8 mouse cellular contexts compared by ENCODE assay signal in the genomic region with DNA sequence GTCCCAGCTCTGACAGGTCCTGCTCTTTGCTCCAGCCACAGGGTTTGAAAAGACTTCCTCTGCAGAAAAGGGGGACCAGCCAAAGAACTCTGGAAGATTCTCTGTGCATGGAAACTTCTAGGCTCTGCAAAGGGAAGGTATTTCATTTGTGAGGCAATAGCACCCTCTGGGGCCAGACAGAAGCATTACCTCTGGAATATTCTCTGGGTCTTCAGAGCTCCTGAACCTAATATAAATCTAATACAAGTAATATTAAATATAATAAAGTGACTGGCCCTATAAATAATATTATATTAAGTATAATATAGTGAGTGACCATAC.
DNase-seq lines count a peak whose midpoint lies in the region; ATAC-seq lines count a peak whose summit lies in the region.

No protein-coding gene starts in this region.

- H3K9ac ChIP-seq in forebrain, embryonic 14.5 days (ENCODE audit: low read length) = no peak overlapping the region
- H3K9ac ChIP-seq in hindbrain, embryonic 13.5 days = no peak overlapping the region

- H3K4me3 ChIP-seq in forebrain, embryonic 14.5 days (ENCODE audit: low read depth, low read length) = no peak overlapping the region
- H3K4me3 ChIP-seq in hindbrain, embryonic 13.5 days = no peak overlapping the region

- no peak for ATAC-seq in cerebellum, adult (ENCODE audit: insufficient number of reproducible peaks, low FRiP score, low TSS enrichment)
- peak; percentile 74 for ATAC-seq in forebrain, embryonic 14.5 days
- ATAC-seq in hindbrain, embryonic 13.5 days (ENCODE audit: low FRiP score) = 0 out of 2 replicates have a peak, but pooled peaks have one; percentile 26

- peak; percentile 24 for DNase-seq in cerebellum, adult 8-10 months
- DNase-seq in adrenal gland, postnatal 25 days = peak; percentile 49
- peak; percentile 76 for DNase-seq in forebrain, embryonic 14.5 days (ENCODE audit: low spot score)
- peak; percentile 18 to 59 for DNase-seq in layer of hippocampus, adult 8-10 months (ENCODE audit: low spot score in 2 of 2)
- DNase-seq in lung, postnatal 14 days = peak; percentile 66
- DNase-seq in right cerebral cortex, postnatal 36 days (ENCODE audit: low spot score in 2 of 2) = peak; percentile 10 to 24

- no peak overlapping the region for H3K27ac ChIP-seq in forebrain, embryonic 14.5 days (ENCODE audit: low read depth, low read length)
- H3K27ac ChIP-seq in hindbrain, embryonic 13.5 days = no peak overlapping the region

- H3K9me3 ChIP-seq in forebrain, embryonic 14.5 days (replicated peaks; ENCODE audit: control insufficient read depth, low read length) = no peaks in the 10 kb centered on the region
- no peaks in the 10 kb centered on the region for H3K9me3 ChIP-seq in hindbrain, embryonic 13.5 days

- no peak overlapping the region for H3K4me2 ChIP-seq in forebrain, embryonic 14.5 days (ENCODE audit: low read length)
- no peak overlapping the region for H3K4me2 ChIP-seq in hindbrain, embryonic 13.5 days

- H3K4me1 ChIP-seq in forebrain, embryonic 14.5 days (ENCODE audit: control insufficient read depth, insufficient read depth, low read length) = no peaks in the 10 kb centered on the region
- 0 out of 2 replicates have a peak, but pooled peaks cover 2% of the 10 kb centered on the region for H3K4me1 ChIP-seq in hindbrain, embryonic 13.5 days (replicated peaks)

- no peaks in the 10 kb centered on the region for H3K36me3 ChIP-seq in forebrain, embryonic 14.5 days (ENCODE audit: control insufficient read depth, insufficient read depth, low read length)
- H3K36me3 ChIP-seq in hindbrain, embryonic 13.5 days = no peaks in the 10 kb centered on the region

- H3K27me3 ChIP-seq in forebrain, embryonic 14.5 days (replicated peaks; ENCODE audit: control insufficient read depth, insufficient read depth, low read length) = no peaks in the 10 kb centered on the region
- no peaks in the 10 kb centered on the region for H3K27me3 ChIP-seq in hindbrain, embryonic 13.5 days

Comparison
In these comparisons a context has a peak if more than half of its experiments do, and no peak if none do; other contexts are left out.
1. DNase-seq: peak in every context shown above with its lines; median percentile 76 in forebrain, embryonic 14.5 days; 66 in lung, postnatal 14 days; 49 in adrenal gland, postnatal 25 days; 38 in layer of hippocampus, adult 8-10 months; 24 in cerebellum, adult 8-10 months; 17 in right cerebral cortex, postnatal 36 days.